ENCODE assay signal across 13 mouse cellular contexts in the genomic region with DNA sequence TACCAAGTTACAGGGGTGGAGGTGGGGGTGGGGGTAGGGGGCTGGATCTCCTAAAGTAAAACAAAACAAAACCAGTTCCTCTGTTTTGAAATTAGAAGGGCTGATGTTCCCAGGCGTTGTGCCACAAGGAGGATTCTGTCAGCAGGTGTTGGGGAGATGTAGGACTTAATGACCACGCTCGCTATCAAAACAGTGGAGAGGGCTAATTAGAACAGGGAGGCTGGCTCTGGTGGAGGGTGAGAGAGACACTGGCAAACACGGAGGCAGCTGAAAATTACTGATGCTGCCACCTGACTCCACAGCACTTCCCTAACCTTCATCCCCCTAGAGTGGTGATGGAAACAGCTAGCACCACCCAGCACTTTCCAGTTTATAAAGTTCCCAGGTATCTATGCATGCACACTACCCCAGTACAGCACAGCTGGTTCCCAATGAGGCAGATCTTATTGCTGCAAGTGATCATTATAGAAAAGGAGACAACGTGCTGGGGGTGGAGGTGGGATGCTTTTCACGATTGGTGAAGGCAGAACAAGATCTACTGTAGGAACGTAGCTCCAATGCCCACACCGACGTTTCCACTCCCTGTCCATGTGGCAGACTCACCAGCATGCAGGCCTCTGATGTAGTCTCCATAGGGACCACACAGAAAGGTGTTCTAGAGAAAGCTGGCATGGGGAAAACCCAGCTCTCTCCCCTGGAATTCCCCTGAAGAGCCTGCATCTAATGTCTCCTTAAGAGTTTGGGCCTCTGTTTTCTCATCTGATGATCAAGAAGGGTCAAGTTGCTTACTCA.
DNase-seq lines count a peak whose midpoint lies in the region; ATAC-seq and TF ChIP-seq lines count a peak whose summit lies in the region.
"Had no signal": no experiment of that assay in that cellular context is flagged by ENCODE, and none has a peak within 500 bp of the region (broad histone marks: within the 10 kb centered on the region; RNA-seq: fewer than 3 reads in every experiment).

No protein-coding gene starts in this region.

- H3K27me3 ChIP-seq in hindbrain, embryonic 12.5 days = no peaks in the 10 kb centered on the region
- H3K27me3 ChIP-seq in hindbrain, embryonic 11.5 days (ENCODE audit: control insufficient read depth, insufficient read depth, low read length) = no peaks in the 10 kb centered on the region
- no peaks in the 10 kb centered on the region for H3K27me3 ChIP-seq in forebrain, embryonic 11.5 days (ENCODE audit: control insufficient read depth, insufficient read depth, low read length)
- H3K27me3 ChIP-seq in thymus, adult 2 months (ENCODE audit: control insufficient read depth, insufficient read depth, low read length) = no peaks in the 10 kb centered on the region
- H3K27me3 ChIP-seq: embryonic facial prominence, embryonic 13.5 days; limb, embryonic 13.5 days had no signal

- H3K27ac ChIP-seq in hindbrain, embryonic 12.5 days = no peak overlapping the region
- no peak overlapping the region for H3K27ac ChIP-seq in hindbrain, embryonic 11.5 days (ENCODE audit: low read depth, low read length)
- 0 out of 2 replicates have a peak overlapping the region, but pooled peaks have one; percentile 19 for H3K27ac ChIP-seq in forebrain, embryonic 11.5 days (ENCODE audit: low read depth, low read length)
- no peak overlapping the region for H3K27ac ChIP-seq in thymus, adult 2 months (ENCODE audit: control insufficient read depth, insufficient read depth, low read length)
- H3K27ac ChIP-seq: embryonic facial prominence, embryonic 13.5 days; heart, adult 2 months; limb, embryonic 13.5 days had no signal

- peaks cover 2% of the 10 kb centered on the region; the same call in 1 of the 2 replicates for H3K36me3 ChIP-seq in hindbrain, embryonic 12.5 days
- no peaks in the 10 kb centered on the region for H3K36me3 ChIP-seq in hindbrain, embryonic 11.5 days (ENCODE audit: control insufficient read depth, insufficient read depth, low read length)
- no peaks in the 10 kb centered on the region for H3K36me3 ChIP-seq in forebrain, embryonic 11.5 days (ENCODE audit: control insufficient read depth, insufficient read depth, low read length)
- no peaks in the 10 kb centered on the region for H3K36me3 ChIP-seq in thymus, adult 2 months (ENCODE audit: control insufficient read depth, insufficient read depth, low read length)
- H3K36me3 ChIP-seq: embryonic facial prominence, embryonic 13.5 days; limb, embryonic 13.5 days had no signal

- H3K4me3 ChIP-seq in hindbrain, embryonic 12.5 days = no peak overlapping the region
- no peak overlapping the region for H3K4me3 ChIP-seq in hindbrain, embryonic 11.5 days (ENCODE audit: low read depth, low read length)
- H3K4me3 ChIP-seq in forebrain, embryonic 11.5 days (ENCODE audit: low read depth, low read length) = no peak overlapping the region
- H3K4me3 ChIP-seq in thymus, adult 2 months (ENCODE audit: control insufficient read depth, insufficient read depth, low read length) = no peak overlapping the region
- H3K4me3 ChIP-seq: embryonic facial prominence, embryonic 13.5 days; heart, adult 2 months; limb, embryonic 13.5 days had no signal

- 0 out of 2 replicates have a peak, but pooled peaks cover 6% of the 10 kb centered on the region for H3K9me3 ChIP-seq in hindbrain, embryonic 12.5 days (replicated peaks)
- H3K9me3 ChIP-seq in hindbrain, embryonic 11.5 days (ENCODE audit: control insufficient read depth, low read length) = no peaks in the 10 kb centered on the region
- no peaks in the 10 kb centered on the region for H3K9me3 ChIP-seq in forebrain, embryonic 11.5 days (ENCODE audit: control insufficient read depth, low read length)
- H3K9me3 ChIP-seq: limb, embryonic 13.5 days had no signal

- ATAC-seq in hindbrain, embryonic 12.5 days (ENCODE audit: low FRiP score) = peak; percentile 48; the same call in 1 of the 2 replicates
- no peak for ATAC-seq in hindbrain, embryonic 11.5 days (ENCODE audit: low FRiP score)
- peak; percentile 39 for ATAC-seq in forebrain, embryonic 11.5 days (replicated peaks; ENCODE audit: low FRiP score)
- ATAC-seq in inflammation-experienced regulatory T-cells, adult 6 months = peak; percentile 62
- ATAC-seq: liver, postnatal 0 days had no signal

- DNase-seq in hindbrain, embryonic 11.5 days (ENCODE audit: low spot score) = no peak
- DNase-seq in CD4-positive, CD25-positive, alpha-beta regulatory T cell, adult 2 months (ENCODE audit: low read depth, low spot score) = peak; percentile 25
- DNase-seq in forebrain, embryonic 11.5 days (ENCODE audit: low spot score) = peak; percentile 44
- DNase-seq in thymus, adult 2 months = no peak
- DNase-seq in c-Kit-positive CD71-positive TER-119-positive erythroid progenitor cells, embryonic 14.5 days (ENCODE audit: low spot score) = no peak
- DNase-seq: cerebellum, postnatal 25 days; heart, adult 2 months; kidney, postnatal 14 days; liver, postnatal 0 days had no signal

- TF ChIP-seq CTCF in thymus, adult 2 months (IDR thresholded peaks at IDR 0.05; ENCODE audit: borderline replicate concordance, control insufficient read depth, extremely low read depth, insufficient read depth, low read length, poor library complexity) = no peak

- no peak for TF ChIP-seq POLR2A in thymus, adult 2 months (IDR thresholded peaks at IDR 0.05; ENCODE audit: control insufficient read depth, extremely low read depth, insufficient read depth, low read length, poor library complexity)

- no peak overlapping the region for H3K9ac ChIP-seq in hindbrain, embryonic 12.5 days
- no peak overlapping the region for H3K9ac ChIP-seq in hindbrain, embryonic 11.5 days (ENCODE audit: low read depth, low read length)
- no peak overlapping the region for H3K9ac ChIP-seq in forebrain, embryonic 11.5 days (ENCODE audit: low read length)
- H3K9ac ChIP-seq: embryonic facial prominence, embryonic 13.5 days; limb, embryonic 13.5 days; liver, postnatal 0 days had no signal

- no peak overlapping the region for H3K4me2 ChIP-seq in hindbrain, embryonic 12.5 days (replicated peaks)
- no peak overlapping the region for H3K4me2 ChIP-seq in hindbrain, embryonic 11.5 days (replicated peaks; ENCODE audit: low read depth, low read length)
- no peak overlapping the region for H3K4me2 ChIP-seq in forebrain, embryonic 11.5 days (ENCODE audit: low read depth, low read length, severe bottlenecking)
- H3K4me2 ChIP-seq: embryonic facial prominence, embryonic 13.5 days; limb, embryonic 13.5 days had no signal

- 64% methylated on average over 9 of the region's 9 CpGs for WGBS in hindbrain, embryonic 12.5 days
- 67% methylated on average over 9 of the region's 9 CpGs for WGBS in hindbrain, embryonic 11.5 days
- 66% methylated on average over 9 of the region's 9 CpGs for WGBS in forebrain, embryonic 11.5 days
- WGBS in thymus, adult 2 months = 94% methylated on average over 9 of the region's 9 CpGs

- H3K4me1 ChIP-seq in hindbrain, embryonic 12.5 days = peaks cover 9% of the 10 kb centered on the region; the same call in 1 of the 2 replicates
- no peaks in the 10 kb centered on the region for H3K4me1 ChIP-seq in hindbrain, embryonic 11.5 days (replicated peaks; ENCODE audit: control insufficient read depth, insufficient read depth, low read length)
- peaks cover 4% of the 10 kb centered on the region; the same call in 1 of the 2 replicates for H3K4me1 ChIP-seq in forebrain, embryonic 11.5 days (replicated peaks; ENCODE audit: control insufficient read depth, insufficient read depth, low read length)
- H3K4me1 ChIP-seq in thymus, adult 2 months (replicated peaks; ENCODE audit: control insufficient read depth, insufficient read depth, low read length) = peaks cover 9% of the 10 kb centered on the region

Comparison
In these comparisons a context has a peak if more than half of its experiments do, and no peak if none do; other contexts are left out.
1. DNase-seq: peak in CD4-positive, CD25-positive, alpha-beta regulatory T cell, adult 2 months (single experiment) and forebrain, embryonic 11.5 days (single experiment); none in hindbrain, embryonic 11.5 days (single experiment), thymus, adult 2 months (single experiment) and c-Kit-positive CD71-positive TER-119-positive erythroid progenitor cells, embryonic 14.5 days (single experiment).